Mouse (Mus musculus) embryonic facial prominence, embryonic 15.5 days (tissue): Measurements from ENCODE around the gene Vars. TPM values are rescaled to one million over a fixed set of nuclear protein-coding genes. Genes with fewer than 3 reads are reported as not detected.
A peak's percentile ranks its signal among the peaks of the same experiment; 100 is the strongest.
"Not testable (repeated sequence)": the region's sequence is repeated elsewhere in the genome, so short reads cannot be mapped to it uniquely, and the experiment has no call there.

Source experiments
- ATAC-seq: fragments of 200-750 bp; cut with Nextera tagmentation; 2 replicates; pipeline ENCODE4 v1.8.0; 2017; ENCODE audit warnings: low read depth, moderate TSS enrichment; ENCODE audit not compliant: insufficient number of reproducible peaks, low FRiP score, low TSS enrichment
- H3K27ac ChIP-seq: fragments of 300-500 bp; sonication (generic); replicated peaks from 2 replicates; pipeline ENCODE4 v1.5.1; 2015; ENCODE audit warnings: mild to moderate bottlenecking, inconsistent platforms
- H3K27me3 ChIP-seq: fragments of 300-500 bp; sonication (generic); 2 replicates; pipeline ENCODE4 v1.6.1; 2015; ENCODE audit warnings: inconsistent platforms
- H3K36me3 ChIP-seq: fragments of 300-500 bp; sonication (generic); 2 replicates; pipeline ENCODE4 v1.6.1; 2015; ENCODE audit warnings: mild to moderate bottlenecking, inconsistent platforms
- H3K4me1 ChIP-seq: fragments of 300-500 bp; sonication (generic); 2 replicates; pipeline ENCODE4 v1.6.1; 2015; ENCODE audit warnings: inconsistent platforms
- H3K4me2 ChIP-seq: fragments of 300-500 bp; sonication (generic); replicated peaks from 2 replicates; pipeline ENCODE4 v1.6.1; 2015; ENCODE audit warnings: mild to moderate bottlenecking, inconsistent platforms
- H3K4me3 ChIP-seq: fragments of 300-500 bp; sonication (generic); replicated peaks from 2 replicates; pipeline ENCODE4 v1.5.1; 2015; ENCODE audit warnings: mild to moderate bottlenecking, inconsistent platforms
- H3K9ac ChIP-seq: fragments of 300-500 bp; sonication (generic); 2 replicates; pipeline ENCODE4 v1.6.1; 2015; ENCODE audit warnings: inconsistent platforms
- H3K9me3 ChIP-seq: fragments of 300-500 bp; sonication (generic); replicated peaks from 2 replicates; pipeline ENCODE4 v1.6.1; 2016; ENCODE audit warnings: inconsistent platforms
- WGBS: fragments of 180-500 bp; shearing (Covaris S2); methylation state at CpG from one replicate; pipeline ENCODE4 v1.1.7; 2015; 5-methylcytosine and 5-hydroxymethylcytosine counted together
- polyA plus RNA-seq: library from polyadenylated mRNA; unstranded; fragments of >200 nt; fragmentation: Nextera tagmentation; extraction: Ambion mirVana; gene quantifications from 2 replicates; pipeline ENCODE4 v1.2.1, GENCODE M21; 2015

Gene Vars
- polyA plus RNA-seq, 1 experiment from 2014 or later = 108 TPM

- H3K9ac ChIP-seq, H3K9me3 ChIP-seq, H3K4me1 ChIP-seq, H3K36me3 ChIP-seq: not testable (repeated sequence)
- peak within 1 kb of the TSS; percentile 45 for H3K4me3 ChIP-seq
- H3K4me2 ChIP-seq = peak within 1 kb of the TSS; percentile 71
- peaks cover 25% of the 10 kb centered on the region for H3K27me3 ChIP-seq
- ATAC-seq = peak; percentile 94
- peak within 1 kb of the TSS; percentile 49; the same call in 1 of the 2 replicates for H3K27ac ChIP-seq
- WGBS = under 1% methylated on average over 28 of the region's 33 CpGs
Observed at GRCm38 (mm10) chr17:34972069-34972749, 28.6 kb upstream of the Vars start, which contains the start of the genes Hspa1a and Hspa1l. Gene Hspa1a, minus strand, starts transcription at chr17:34972156. Gene Hspa1l, plus strand, starts transcription at chr17:34972703.

DNA sequence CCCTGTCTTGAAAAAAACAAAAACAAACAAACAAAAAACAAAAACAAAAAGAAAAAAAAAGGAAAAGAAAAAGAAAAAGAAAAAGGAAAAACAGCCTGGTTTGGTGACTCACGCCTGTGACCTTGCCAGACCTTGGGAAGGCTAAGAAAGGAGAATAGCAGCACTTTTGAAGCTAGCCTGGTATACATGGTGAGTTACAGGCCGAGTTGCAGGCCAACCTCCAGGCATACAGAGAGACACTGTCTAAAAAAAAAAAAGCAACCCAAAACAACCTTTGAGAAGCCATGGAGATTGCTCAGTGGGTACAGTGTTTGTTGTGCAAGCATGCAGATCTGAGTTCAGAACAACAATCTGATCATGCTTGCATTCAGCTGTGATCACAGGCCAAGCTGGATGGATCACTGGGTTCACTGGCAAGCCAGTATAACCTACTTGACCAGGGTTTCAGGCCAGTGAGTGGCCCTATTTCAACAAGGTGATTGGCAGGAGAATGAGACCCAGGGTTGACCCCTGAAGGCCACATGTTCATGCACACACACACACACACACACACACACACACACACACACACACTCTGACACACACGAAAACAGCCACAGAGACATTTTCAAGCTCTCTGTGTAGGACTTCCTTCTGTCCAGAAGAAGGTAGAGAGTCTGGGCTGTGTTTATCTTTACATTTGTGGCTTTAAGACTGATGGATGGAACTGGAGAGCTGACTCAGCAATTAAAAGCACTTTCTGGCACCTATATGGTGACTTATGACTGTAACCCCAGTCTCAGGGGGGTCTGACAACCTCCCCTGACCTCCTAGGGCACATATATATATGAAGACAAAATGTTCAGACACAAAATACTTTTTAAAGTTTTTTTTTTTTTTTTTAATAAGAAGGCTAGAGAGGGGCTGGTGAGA lies 24.9 kb upstream of the Vars start:
- Histone ChIP-seq H3K9ac (no peak overlapping the region), H3K27me3 (no peaks in the 10 kb centered on the region), H3K27ac (no peak overlapping the region), H3K4me3 (no peak overlapping the region), H3K9me3 (no peaks in the 10 kb centered on the region), H3K36me3 (no peaks in the 10 kb centered on the region), H3K4me2 (no peak overlapping the region), H3K4me1 (peaks cover 7% of the 10 kb centered on the region)
- ATAC-seq = no peak
- 69% methylated on average over 3 of the region's 3 CpGs for WGBS

DNA sequence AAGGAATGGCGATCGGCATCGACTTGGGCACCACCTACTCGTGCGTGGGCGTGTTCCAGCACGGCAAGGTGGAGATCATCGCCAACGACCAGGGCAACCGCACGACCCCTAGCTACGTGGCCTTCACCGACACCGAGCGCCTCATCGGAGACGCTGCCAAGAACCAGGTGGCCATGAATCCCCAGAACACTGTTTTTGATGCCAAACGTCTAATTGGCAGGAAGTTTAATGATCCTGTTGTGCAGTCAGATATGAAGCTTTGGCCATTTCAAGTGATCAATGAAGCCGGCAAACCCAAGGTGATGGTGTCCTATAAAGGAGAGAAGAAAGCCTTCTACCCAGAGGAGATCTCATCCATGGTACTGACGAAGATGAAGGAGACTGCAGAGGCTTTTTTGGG lies 23.8 kb upstream of the Vars start:
- Histone ChIP-seq H3K9ac (no peak overlapping the region), H3K9me3 (no peaks in the 10 kb centered on the region), H3K27me3 (no peaks in the 10 kb centered on the region), H3K4me3 (no peak overlapping the region), H3K36me3 (no peaks in the 10 kb centered on the region), H3K4me2 (no peak overlapping the region), H3K27ac (no peak overlapping the region), H3K4me1 (peaks cover 10% of the 10 kb centered on the region)
- no peak for ATAC-seq
- WGBS = 93% methylated on average over 20 of the region's 20 CpGs

DNA sequence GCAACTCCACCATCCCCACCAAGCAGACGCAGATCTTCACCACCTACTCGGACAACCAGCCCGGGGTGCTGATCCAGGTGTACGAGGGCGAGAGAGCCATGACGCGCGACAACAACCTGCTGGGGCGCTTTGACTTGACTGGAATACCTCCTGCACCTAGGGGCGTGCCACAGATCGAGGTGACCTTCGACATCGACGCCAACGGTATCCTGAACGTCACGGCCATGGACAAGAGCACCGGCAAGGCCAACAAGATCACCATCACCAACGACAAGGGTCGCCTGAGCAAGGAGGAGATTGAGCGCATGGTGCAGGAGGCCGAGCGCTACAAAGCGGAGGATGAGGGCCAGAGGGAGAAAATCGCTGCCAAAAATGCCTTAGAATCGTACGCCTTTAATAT lies 22.5 kb upstream of the Vars start:
- Histone ChIP-seq H3K9me3 (no peaks in the 10 kb centered on the region), H3K4me1 (peaks cover 14% of the 10 kb centered on the region), H3K4me3 (no peak overlapping the region), H3K36me3 (no peaks in the 10 kb centered on the region), H3K4me2 (no peak overlapping the region), H3K27ac (no peak overlapping the region), H3K9ac (no peak overlapping the region), H3K27me3 (no peaks in the 10 kb centered on the region)
- 92% methylated on average over 27 of the region's 27 CpGs for WGBS
- ATAC-seq = no peak

DNA sequence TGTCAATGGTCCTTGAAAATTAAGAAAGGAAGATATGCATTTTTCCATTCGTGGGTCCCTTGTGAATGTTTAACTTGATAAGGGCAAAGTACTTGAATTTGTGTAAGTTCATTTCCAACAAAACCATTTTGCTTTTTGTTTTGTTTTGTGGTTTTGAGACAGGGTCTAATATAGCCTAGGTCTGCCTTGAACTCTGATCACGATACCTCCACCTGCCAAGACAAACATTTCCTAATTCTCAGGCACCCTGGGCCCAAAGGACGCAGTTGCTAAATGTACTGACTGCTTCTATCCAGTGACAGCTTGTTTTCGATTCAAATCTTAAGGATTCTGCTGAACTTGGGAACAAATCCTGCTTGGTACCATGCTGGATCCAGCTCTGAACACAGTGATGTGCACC lies 21.2 kb upstream of the Vars start:
- WGBS = 90% methylated on average over 4 of the region's 4 CpGs
- Histone ChIP-seq H3K4me3 (no peak overlapping the region), H3K4me1 (peaks cover 14% of the 10 kb centered on the region), H3K9ac (no peak overlapping the region), H3K9me3 (no peaks in the 10 kb centered on the region), H3K36me3 (no peaks in the 10 kb centered on the region), H3K27ac (no peak overlapping the region), H3K4me2 (no peak overlapping the region), H3K27me3 (no peaks in the 10 kb centered on the region)
- no peak for ATAC-seq

- H3K4me2 ChIP-seq = peak overlapping the region; percentile 87
- ATAC-seq = no peak
- peaks cover 14% of the 10 kb centered on the region for H3K4me1 ChIP-seq
- peak overlapping the region; percentile 99 for H3K27ac ChIP-seq
- H3K27me3 ChIP-seq = no peaks in the 10 kb centered on the region
- peaks cover 8% of the 10 kb centered on the region for H3K36me3 ChIP-seq
- H3K4me3 ChIP-seq = peak overlapping the region; percentile 88
- peak overlapping the region; percentile 90; the same call in 1 of the 2 replicates for H3K9ac ChIP-seq
- 6% methylated on average over 2 of the region's 2 CpGs for WGBS
- no peaks in the 10 kb centered on the region for H3K9me3 ChIP-seq
Observed at GRCm38 (mm10) chr17:34980655-34981054, 20.1 kb upstream of the Vars start.

- peak within 1 kb of the TSS; percentile 87 for H3K4me2 ChIP-seq
- no peaks in the 10 kb centered on the region for H3K9me3 ChIP-seq
Observed at GRCm38 (mm10) chr17:34981690-34982180, 19.1 kb upstream of the Vars start, which contains the start of gene Lsm2. Gene Lsm2, plus strand, starts transcription at chr17:34981862.

DNA sequence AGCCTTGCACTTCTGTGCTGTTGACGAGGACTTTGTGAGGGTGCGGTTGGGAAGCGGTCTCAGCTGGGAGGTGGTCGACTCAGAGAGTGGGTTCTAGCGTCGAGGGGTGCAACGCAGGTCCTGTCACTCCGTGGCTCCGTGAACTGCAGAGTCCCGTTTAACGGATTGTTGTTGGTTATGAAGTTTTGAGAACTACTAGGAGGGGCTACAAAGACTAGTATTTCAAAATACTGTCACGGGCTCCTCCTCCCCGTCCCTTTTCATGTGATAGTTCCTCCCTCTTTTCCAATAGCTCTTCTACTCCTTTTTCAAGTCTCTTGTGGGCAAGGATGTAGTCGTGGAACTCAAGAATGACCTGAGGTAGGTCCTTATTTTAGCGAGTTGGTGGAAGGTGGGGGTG lies 18.5 kb upstream of the Vars start:
- no peak; the same call in 1 of the 2 replicates for ATAC-seq
- H3K9me3 ChIP-seq = no peaks in the 10 kb centered on the region
- peaks cover 20% of the 10 kb centered on the region for H3K36me3 ChIP-seq
- peak overlapping the region; percentile 90 for H3K9ac ChIP-seq
- no peaks in the 10 kb centered on the region for H3K27me3 ChIP-seq
- 0% methylated on average over 15 of the region's 15 CpGs for WGBS
- peak overlapping the region; percentile 87 for H3K4me2 ChIP-seq
- peaks cover 14% of the 10 kb centered on the region for H3K4me1 ChIP-seq
- H3K4me3 ChIP-seq = peak overlapping the region; percentile 88
- H3K27ac ChIP-seq = peak overlapping the region; percentile 99

More at GRCm38 (mm10) chr17:34981690-34982180, 19.1 kb upstream of the Vars start, which contains the start of gene Lsm2:
- H3K27ac ChIP-seq = peak within 1 kb of the TSS; percentile 99
- H3K36me3 ChIP-seq = peaks cover 19% of the 10 kb centered on the region
- peak within 1 kb of the TSS; percentile 88 for H3K4me3 ChIP-seq
- H3K27me3 ChIP-seq = no peaks in the 10 kb centered on the region
- under 1% methylated on average over 58 of the region's 58 CpGs for WGBS
- peak within 1 kb of the TSS; percentile 90 for H3K9ac ChIP-seq
- ATAC-seq = peak; percentile 94
- H3K4me1 ChIP-seq = peaks cover 14% of the 10 kb centered on the region

DNA sequence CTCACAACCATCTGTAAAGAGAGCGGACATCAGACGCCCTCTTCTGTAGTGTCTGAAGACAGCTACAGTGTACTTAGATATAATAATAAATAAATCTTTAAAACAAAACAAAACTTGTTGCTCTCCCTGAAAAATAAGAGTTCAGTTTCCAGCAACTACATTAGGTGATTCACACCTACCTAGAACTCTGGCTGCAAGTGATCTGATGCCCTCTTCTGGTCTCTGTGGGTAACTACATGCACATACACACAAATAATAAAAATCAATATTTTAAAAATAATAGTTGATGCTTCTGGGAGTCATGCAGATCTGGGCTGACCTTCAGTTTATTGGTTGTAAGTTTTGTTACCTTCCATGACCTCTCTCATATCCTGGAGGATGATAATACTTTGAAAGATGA lies 16.6 kb upstream of the Vars start:
- 90% methylated on average over 2 of the region's 2 CpGs for WGBS
- H3K27ac ChIP-seq = no peak overlapping the region
- H3K4me1 ChIP-seq = peaks cover 14% of the 10 kb centered on the region
- no peak overlapping the region for H3K9ac ChIP-seq
- H3K9me3 ChIP-seq = no peaks in the 10 kb centered on the region
- no peak for ATAC-seq
- peaks cover 24% of the 10 kb centered on the region for H3K36me3 ChIP-seq
- no peak overlapping the region for H3K4me2 ChIP-seq
- no peak overlapping the region for H3K4me3 ChIP-seq
- no peaks in the 10 kb centered on the region for H3K27me3 ChIP-seq

- no peaks in the 10 kb centered on the region for H3K9me3 ChIP-seq
- no peak overlapping the region for H3K27ac ChIP-seq
- H3K27me3 ChIP-seq = no peaks in the 10 kb centered on the region
- no peak for ATAC-seq
- no peak overlapping the region for H3K9ac ChIP-seq
- H3K4me3 ChIP-seq = no peak overlapping the region
- peaks cover 22% of the 10 kb centered on the region for H3K4me1 ChIP-seq
- H3K4me2 ChIP-seq = no peak overlapping the region
- peaks cover 32% of the 10 kb centered on the region for H3K36me3 ChIP-seq
Observed at GRCm38 (mm10) chr17:34994751-34995150, 6.0 kb upstream of the Vars start.

DNA sequence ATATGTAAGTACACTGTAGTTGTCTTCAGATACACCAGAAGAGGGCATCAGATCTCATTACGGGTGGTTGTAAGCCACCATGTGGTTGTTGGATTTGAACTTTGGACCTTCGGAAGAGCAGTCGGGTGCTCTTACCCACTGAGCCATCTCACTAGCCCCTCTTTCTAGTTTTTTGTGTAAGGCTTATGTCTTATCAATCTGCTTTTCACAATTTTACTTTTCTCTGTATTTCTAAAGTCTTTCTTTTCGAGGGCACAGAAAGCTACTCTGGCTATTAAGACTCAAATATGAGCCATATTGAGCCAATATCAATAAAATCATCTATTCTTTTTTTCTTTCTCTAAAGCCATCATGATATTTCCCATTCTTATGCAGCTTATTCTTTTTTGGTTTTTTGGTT lies 5.6 kb upstream of the Vars start:
- Histone ChIP-seq H3K36me3 (peaks cover 30% of the 10 kb centered on the region), H3K4me1 (peaks cover 27% of the 10 kb centered on the region)
- not testable (repeated sequence) for H3K9me3 ChIP-seq, H3K4me2 ChIP-seq, ATAC-seq, H3K27me3 ChIP-seq, H3K27ac ChIP-seq, H3K9ac ChIP-seq, H3K4me3 ChIP-seq
- WGBS = 89% methylated on average over 4 of the region's 4 CpGs
